Mouse (Mus musculus) CH12.LX (cell line): Measurements from ENCODE around the gene Emc8. TPM values are rescaled to one million over a fixed set of nuclear protein-coding genes. Genes with fewer than 3 reads are reported as not detected.

ENCODE experiments used
- DNase-seq: peaks from one replicate; pipeline ENCODE4 v3.0.0-alpha.2; 2013; ENCODE audit errors: extremely low read depth
- H3K27ac ChIP-seq: 2 replicates; pipeline ENCODE4 v1.5.1; 2012; ENCODE audit warnings: low read depth, mild to moderate bottlenecking, control low read depth, moderate library complexity; ENCODE audit not compliant: insufficient read depth
- H3K27me3 ChIP-seq: replicated peaks from 2 replicates; pipeline ENCODE3; 2012; ENCODE audit warnings: inconsistent platforms
- H3K36me3 ChIP-seq, 2 experiments: replicated peaks in 1 of 2; 2 replicates each; pipeline versions ENCODE3 to v1.6.1; 2012; ENCODE audit warnings: inconsistent platforms in 1 of 2, low read length in 1 of 2, mild to moderate bottlenecking in 1 of 2, mixed read lengths in 1 of 2, moderate library complexity in 1 of 2; ENCODE audit not compliant: control insufficient read depth in 1 of 2, insufficient read depth in 1 of 2
- H3K4me1 ChIP-seq, 2 experiments: 2 replicates each; pipeline ENCODE4 v1.6.1; 2012; ENCODE audit warnings: inconsistent platforms in 1 of 2, moderate library complexity in 1 of 2; ENCODE audit not compliant: insufficient read depth in 2 of 2, control insufficient read depth in 1 of 2
- H3K4me2 ChIP-seq: 2 replicates; pipeline ENCODE4 v1.6.1; 2012; ENCODE audit warnings: low read depth, mild to moderate bottlenecking, control low read depth; ENCODE audit not compliant: poor library complexity, insufficient read depth, severe bottlenecking
- H3K4me3 ChIP-seq, 3 experiments: fragments of 150-350 bp in 1 of 3; sonication (generic) in 1 of 3; replicated peaks in 1 of 3; 2 replicates each; pipeline versions ENCODE3 to v1.5.1; 2011 to 2012; ENCODE audit warnings: low read depth in 2 of 3, low read length in 2 of 3, mild to moderate bottlenecking in 2 of 3, moderate library complexity in 2 of 3, control low read depth in 1 of 3, improper control_type of control experiment in 1 of 3, inconsistent platforms in 1 of 3, mixed read lengths in 1 of 3; ENCODE audit not compliant: poor library complexity in 1 of 3
- H3K79me2 ChIP-seq: replicated peaks from 2 replicates; pipeline ENCODE4 v1.6.1; 2012; ENCODE audit warnings: mild to moderate bottlenecking, moderate library complexity; ENCODE audit not compliant: control insufficient read depth, poor library complexity, insufficient read depth, severe bottlenecking; ENCODE audit errors: extremely low read depth
- H3K9ac ChIP-seq: 2 replicates; pipeline ENCODE4 v1.6.1; 2012; ENCODE audit warnings: low read depth, mild to moderate bottlenecking, control low read depth, moderate library complexity; ENCODE audit not compliant: insufficient read depth
- H3K9me3 ChIP-seq: replicated peaks from 2 replicates; pipeline ENCODE3; 2012; ENCODE audit warnings: low read length, inconsistent platforms, mixed read lengths
- CHD1 ChIP-seq: IDR thresholded peaks from 2 replicates; pipeline ENCODE4 v1.6.1; 2012; ENCODE audit warnings: low read depth, low read length, improper control_type of control experiment, inconsistent platforms
- CTCF ChIP-seq, 2 experiments: IDR thresholded peaks in 1 of 2; conservative IDR thresholded peaks in 1 of 2; 2 replicates each; pipeline ENCODE4 v1.5.1; 2011 to 2012; ENCODE audit warnings: low read depth in 2 of 2, low read length in 2 of 2, improper control_type of control experiment in 1 of 2, inconsistent platforms in 1 of 2, mild to moderate bottlenecking in 1 of 2, moderate library complexity in 1 of 2
- ELF1 ChIP-seq: IDR thresholded peaks from 2 replicates; pipeline ENCODE4 v1.6.1; 2014; ENCODE audit warnings: low read depth, mild to moderate bottlenecking, inconsistent platforms, low read length, improper control_type of control experiment
- HCFC1 ChIP-seq: IDR thresholded peaks from 2 replicates; pipeline ENCODE4 v1.6.1; 2012; ENCODE audit warnings: low read depth, mild to moderate bottlenecking, inconsistent platforms, low read length, improper control_type of control experiment
- JUN ChIP-seq: IDR thresholded peaks from 2 replicates; pipeline ENCODE4 v1.6.1; 2011; ENCODE audit warnings: low read depth, mild to moderate bottlenecking, low read length, improper control_type of control experiment, moderate library complexity; ENCODE audit not compliant: insufficient read depth
- MAFK ChIP-seq: IDR thresholded peaks from 2 replicates; pipeline ENCODE4 v1.6.1; 2011; ENCODE audit warnings: low read length, improper control_type of control experiment; ENCODE audit not compliant: insufficient replicate concordance
- MAZ ChIP-seq: IDR thresholded peaks from 2 replicates; pipeline ENCODE4 v1.6.1; 2012; ENCODE audit warnings: low read depth, mild to moderate bottlenecking, inconsistent platforms, low read length, improper control_type of control experiment, moderate library complexity
- MXI1 ChIP-seq: IDR thresholded peaks from 2 replicates; pipeline ENCODE4 v1.6.1; 2011; ENCODE audit warnings: mild to moderate bottlenecking, low read depth, low read length, improper control_type of control experiment
- MYC ChIP-seq: IDR thresholded peaks from 2 replicates; pipeline ENCODE4 v1.6.1; 2011; ENCODE audit warnings: low read depth, mild to moderate bottlenecking, improper control_type of control experiment, low read length
- NRF1 ChIP-seq: IDR thresholded peaks from 2 replicates; pipeline ENCODE4 v1.6.1; 2014; ENCODE audit warnings: low read depth, mild to moderate bottlenecking, inconsistent platforms, low read length, improper control_type of control experiment, moderate library complexity
- POLR2A ChIP-seq: IDR thresholded peaks from 2 replicates; pipeline ENCODE4 v1.6.1; 2011; ENCODE audit warnings: low read depth, mild to moderate bottlenecking, improper control_type of control experiment, low read length
- RAD21 ChIP-seq: IDR thresholded peaks from 2 replicates; pipeline ENCODE4 v1.6.1; 2011; ENCODE audit warnings: low read depth, mild to moderate bottlenecking, low read length, improper control_type of control experiment, moderate library complexity
- SIN3A ChIP-seq: IDR thresholded peaks from 2 replicates; pipeline ENCODE4 v1.6.1; 2012; ENCODE audit warnings: low read length, improper control_type of control experiment, inconsistent platforms
- SMC3 ChIP-seq: IDR thresholded peaks from 2 replicates; pipeline ENCODE4 v1.6.1; 2011; ENCODE audit warnings: low read depth, low read length, improper control_type of control experiment
- ZKSCAN1 ChIP-seq: IDR thresholded peaks from 2 replicates; pipeline ENCODE4 v1.6.1; 2012; ENCODE audit warnings: low read depth, inconsistent platforms, low read length, improper control_type of control experiment, borderline replicate concordance
- dilution Hi-C: fragments of 300-500 bp; cut with MboI; formaldehyde crosslinking; loops from 2 replicates; pipeline ENCODE4 v1.14.3; 2020; ENCODE audit warnings: low sequenced_read_pairs; ENCODE audit not compliant: extremely low pct_unique_long_range_greater_than_20kb, extremely low pct_ligation_motif_present
- in situ Hi-C: fragments of 300-500 bp; cut with MboI; formaldehyde crosslinking; loops from 3 replicates; pipeline ENCODE4 v1.14.3; 2019; ENCODE audit warnings: low sequenced_read_pairs, low pct_ligation_motif_present, low pct_unique_long_range_greater_than_20kb, mixed read lengths
- polyA plus RNA-seq: library from polyadenylated mRNA; unstranded; fragments of >175 nt; gene quantifications from 2 replicates; pipeline ENCODE4 v1.2.1, GENCODE M21; 2012; ENCODE audit warnings: low read depth; ENCODE audit not compliant: insufficient read length
- total RNA-seq, 2 experiments: library from RNA; depleted of rRNA; stranded (reverse); fragments of 300-350 nt in 1 of 2; fragments of >200 nt in 1 of 2; gene quantifications; 2 replicates each; pipeline ENCODE4 v1.2.3; 2012 to 2014

The Emc8 gene
- total and polyA plus RNA-seq, 3 experiments: 33.4 to 184 (median 113) TPM

DNA sequence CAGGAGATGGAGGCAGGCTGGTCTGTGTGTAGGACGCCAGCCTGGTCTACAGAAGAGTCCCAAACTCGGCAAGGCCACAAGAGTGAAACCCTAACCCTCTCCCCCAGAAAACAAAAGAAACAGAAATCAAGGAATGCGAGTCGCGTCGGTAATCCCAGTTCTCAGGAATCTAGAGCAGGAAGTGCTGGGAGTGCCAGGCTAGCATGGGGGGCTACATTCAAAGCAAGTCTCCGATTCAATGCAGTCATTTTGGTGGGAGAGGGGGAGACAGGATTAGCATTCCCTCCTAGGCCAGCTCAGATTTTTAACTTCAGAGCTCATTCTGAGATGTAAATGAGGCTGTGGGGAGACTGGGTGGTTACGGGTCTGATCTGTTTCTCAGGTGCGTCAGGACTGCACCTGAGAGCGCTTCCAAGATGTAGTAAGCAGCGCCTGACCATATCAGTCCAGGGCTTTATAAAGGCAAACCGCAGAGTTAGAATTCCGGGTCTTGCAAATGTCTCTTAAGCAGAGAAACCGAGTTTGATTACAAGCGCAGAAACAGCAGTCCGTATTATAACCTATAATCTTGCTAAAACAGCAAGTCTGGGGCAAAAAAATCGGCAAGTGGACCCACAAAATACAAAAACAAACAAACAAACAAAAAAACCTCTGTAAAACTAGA, 1.4 kb downstream of the Emc8 start:
- Histone ChIP-seq H3K27ac (no peak overlapping the region), H3K9me3 (no peaks in the 10 kb centered on the region), H3K36me3 (peaks cover 24 to 56% of the 10 kb centered on the region in 2 experiments), H3K79me2 (peaks cover 61% of the 10 kb centered on the region), H3K27me3 (no peaks in the 10 kb centered on the region), H3K4me2 (peak overlapping the region; percentile 100)
- dilution Hi-C loops (no loop called here), in situ Hi-C loops (no loop called here)
- no peak for TF ChIP-seq RAD21
- TF ChIP-seq CHD1: 0 out of 2 replicates have a peak, but pooled peaks have one; percentile 38
- TF ChIP-seq, all 38 proteins: peak for 1
- H3K9ac ChIP-seq: peak overlapping the region; percentile 79
- H3K4me3 ChIP-seq: peak overlapping the region; percentile 69 to 97 (median 96)
- H3K4me1 ChIP-seq: peaks cover 16 to 52% of the 10 kb centered on the region in 2 experiments
- no peak for DNase-seq

- H3K27ac ChIP-seq: no peak overlapping the region
Measured at GRCm38 (mm10) chr8:120665726-120666455, 2.5 kb downstream of the Emc8 start.

DNA sequence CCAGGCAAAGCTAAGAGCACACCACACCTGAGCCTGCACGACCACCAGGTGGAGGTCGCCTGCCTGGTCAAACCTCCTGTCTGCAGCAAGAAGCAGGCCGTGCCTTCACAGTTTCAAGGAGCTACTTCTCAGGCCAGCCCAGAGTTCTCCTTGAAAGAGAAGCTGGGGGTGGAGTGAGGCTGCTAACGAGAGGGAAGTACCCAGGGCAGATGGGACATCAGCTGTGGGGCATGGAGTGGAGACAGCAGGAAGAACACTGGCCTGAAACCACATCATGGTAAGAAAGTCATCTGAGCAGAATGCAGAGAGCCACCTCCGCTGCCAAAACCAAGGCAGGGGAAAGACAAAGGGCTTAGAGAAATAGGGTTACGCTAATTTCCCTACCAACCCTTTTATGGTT, 3.8 kb downstream of the Emc8 start:
- Histone ChIP-seq H3K27ac (no peak overlapping the region), H3K9me3 (no peaks in the 10 kb centered on the region), H3K9ac (no peak overlapping the region), H3K79me2 (peaks cover 55% of the 10 kb centered on the region), H3K4me1 (peaks cover 16 to 42% of the 10 kb centered on the region in 2 experiments), H3K27me3 (no peaks in the 10 kb centered on the region), H3K4me2 (no peak overlapping the region), H3K36me3 (peaks cover 15 to 54% of the 10 kb centered on the region in 2 experiments), H3K4me3 (no peak overlapping the region)
- dilution Hi-C loops: no loop called here
- DNase-seq: no peak
- TF ChIP-seq MAFK (no peak), MYC (no peak), NRF1 (no peak), JUN (no peak), HCFC1 (no peak), POLR2A (no peak)
- in situ Hi-C loops: no loop called here

More at GRCm38 (mm10) chr8:120665726-120666455, 2.5 kb downstream of the Emc8 start:
- dilution Hi-C loops (no loop called here), in situ Hi-C loops (no loop called here)
- Histone ChIP-seq H3K4me3 (no peak overlapping the region), H3K9ac (no peak overlapping the region), H3K36me3 (peaks cover 13 to 53% of the 10 kb centered on the region in 2 experiments), H3K4me1 (peaks cover 16 to 48% of the 10 kb centered on the region in 2 experiments), H3K4me2 (peak overlapping the region; percentile 100), H3K9me3 (no peaks in the 10 kb centered on the region), H3K79me2 (peaks cover 61% of the 10 kb centered on the region), H3K27me3 (no peaks in the 10 kb centered on the region)
- peak; percentile 52 for DNase-seq
- no peak for TF ChIP-seq ZKSCAN1
- 0 out of 2 replicates have a peak, but pooled peaks have one; percentile 26 for TF ChIP-seq MAZ
- TF ChIP-seq HCFC1: 0 out of 2 replicates have a peak, but pooled peaks have one; percentile 19
- TF ChIP-seq ELF1: no peak
- peak; percentile 33 to 69; a peak in 3 of 4 replicates for TF ChIP-seq CTCF (conservative IDR thresholded peaks at IDR 0.05 in 1 of 2, IDR thresholded peaks at IDR 0.05 in 1 of 2; ENCODE audit: low read depth in 2 of 2, low read length in 2 of 2)
- no peak; the same call in 1 of the 2 replicates for TF ChIP-seq MXI1
- peak; percentile 33 for TF ChIP-seq RAD21
- peak; percentile 53; the same call in 1 of the 2 replicates for TF ChIP-seq SIN3A
- TF ChIP-seq SMC3: peak; percentile 30
